Mouse (Mus musculus) G1E (cell line): Measurements from ENCODE around the gene Spink4.

Experiments
- CTCF ChIP-seq: IDR thresholded peaks from 2 replicates; pipeline ENCODE4 v1.5.1; 2012; ENCODE audit warnings: low read depth, low read length, inconsistent platforms, mixed read lengths
- GATA1 ChIP-seq: IDR thresholded peaks from 2 replicates; pipeline ENCODE4 v1.6.1; 2012; ENCODE audit warnings: borderline replicate concordance, low read length, inconsistent platforms, mixed read lengths
- GATA2 ChIP-seq: IDR thresholded peaks from 2 replicates; pipeline ENCODE4 v1.6.1; 2012; ENCODE audit warnings: low read depth, low read length, inconsistent platforms, borderline replicate concordance
- POLR2AphosphoS5 ChIP-seq: IDR thresholded peaks from 2 replicates; pipeline ENCODE4 v1.6.1; 2012; ENCODE audit warnings: low read depth, low read length, inconsistent platforms; ENCODE audit not compliant: insufficient replicate concordance
- TAL1 ChIP-seq: conservative IDR thresholded peaks from 2 replicates; pipeline ENCODE4 v1.6.1; 2012; ENCODE audit warnings: low read depth, low read length, inconsistent platforms, mixed read lengths

DNA sequence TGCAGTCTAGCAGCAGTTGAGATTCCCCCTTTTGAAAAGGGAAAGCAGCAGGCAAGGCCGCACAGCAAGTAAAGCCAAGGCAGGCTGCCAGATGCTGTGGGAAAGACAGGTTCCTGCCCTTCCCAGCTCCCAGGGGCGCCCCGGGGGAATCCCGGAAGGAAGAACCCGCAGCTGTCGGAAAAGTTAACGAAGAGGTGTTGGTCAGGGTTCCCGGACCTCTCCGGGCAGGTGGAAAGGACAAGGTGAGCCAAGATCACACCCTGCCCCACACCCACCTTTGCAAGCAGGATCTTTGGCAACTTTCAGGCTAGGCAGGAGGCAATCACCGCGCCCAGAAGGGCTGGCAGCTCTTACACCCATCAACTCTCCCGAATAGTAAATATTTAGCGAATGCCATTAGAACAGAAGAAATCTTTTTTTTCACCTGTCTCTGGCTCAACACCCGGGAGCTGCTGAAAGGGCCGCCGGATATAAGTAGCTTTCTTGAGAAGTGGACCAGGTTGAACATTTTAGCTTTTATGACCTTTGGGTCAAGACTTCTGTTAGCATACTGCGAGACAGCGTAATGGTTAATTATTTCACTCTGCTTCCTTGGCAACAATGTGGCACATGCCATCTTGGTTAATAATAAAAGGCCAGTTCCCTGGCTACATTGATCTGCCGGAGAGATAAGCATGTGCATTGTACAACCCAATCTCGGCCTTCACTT, 11.4 kb upstream of the Spink4 start:
- no peak for TF ChIP-seq GATA1
- TF ChIP-seq CTCF = no peak
- no peak for TF ChIP-seq TAL1
- no peak for TF ChIP-seq POLR2AphosphoS5
- no peak for TF ChIP-seq GATA2
